Mouse (Mus musculus) liver, adult 2 months (tissue): ENCODE results near the gene Tbpl1.
A peak's percentile ranks its signal among the peaks of the same experiment; 100 is the strongest.

Source experiments
- CTCF ChIP-seq: fragments of 200-500 bp; IDR thresholded peaks from 2 replicates; pipeline ENCODE4 v1.5.1; 2011; ENCODE audit warnings: low read depth, low read length, control low read depth
- POLR2A ChIP-seq: fragments of 200-500 bp; IDR thresholded peaks from 2 replicates; pipeline ENCODE4 v1.6.1; 2011; ENCODE audit warnings: low read length, control low read depth; ENCODE audit not compliant: insufficient read depth; ENCODE audit errors: extremely low read depth

GRCm38 (mm10) chr10:22776007-22776698 lies 44.4 kb upstream of the Tbpl1 start:
- peak; percentile 47; the same call in 1 of the 2 replicates for TF ChIP-seq CTCF
- no peak for TF ChIP-seq POLR2A
